Mouse (Mus musculus): ENCODE measurements around the gene Sox10.

GRCm38 (mm10) chr15:79143316-79143715 is 21.7 kb downstream of the Sox10 start:
- no peak for TF ChIP-seq MAX (IDR thresholded peaks at IDR 0.05)
- TF ChIP-seq FOSL1 (IDR thresholded peaks at IDR 0.05; ENCODE audit: insufficient read depth, low read length, poor library complexity, severe bottlenecking) = no peak
- TF ChIP-seq CTCF (IDR thresholded peaks at IDR 0.05; ENCODE audit: control insufficient read depth, insufficient read depth, insufficient read length) = no peak

All from C2C12 (cell line).